Comparison of ENCODE assay signal across 26 mouse cellular contexts in the genomic region with DNA sequence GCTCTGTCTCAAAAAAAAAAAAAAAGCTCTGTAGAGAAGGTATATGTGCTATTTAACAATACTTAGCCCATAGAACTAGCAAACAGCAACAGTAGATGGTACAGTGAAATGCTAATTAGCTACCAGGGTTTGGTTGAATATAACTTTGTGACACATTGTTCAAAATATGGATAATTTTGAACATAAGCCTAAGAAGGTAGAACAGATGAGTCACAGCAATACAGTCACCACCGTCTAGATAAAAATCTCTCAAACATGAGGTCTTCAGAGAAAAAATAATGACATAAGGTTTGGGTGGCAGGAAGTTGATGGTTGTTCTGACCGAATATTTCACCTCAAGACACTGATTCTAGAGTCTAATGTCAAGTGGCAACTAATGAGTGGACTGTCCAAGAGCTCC.
"Had no signal": no experiment of that assay in that cellular context is flagged by ENCODE, and none has a peak within 500 bp of the region (broad histone marks: within the 10 kb centered on the region; RNA-seq: fewer than 3 reads in every experiment).

No protein-coding gene starts in this region.

- ATAC-seq: hindbrain, embryonic 16.5 days; intestine, embryonic 16.5 days; liver, embryonic 12.5 days had no signal

- DNase-seq: gastrocnemius, adult 2 months; gastrocnemius, postnatal 10 days; gastrocnemius, postnatal 25 days; heart, adult 2 months; heart, postnatal 4 days; kidney, adult 11 months; kidney, adult 2 months; kidney, adult 9 months; kidney, postnatal 14 days; kidney, postnatal 36 days; layer of hippocampus, adult 9-11 months; layer of hippocampus, postnatal 36 days; left cerebral cortex, postnatal 4 days had no signal

- H3K4me3 ChIP-seq: gastrocnemius, adult 2 months; heart, adult 2 months; heart, embryonic 13.5 days; heart, embryonic 15.5 days; hindbrain, embryonic 10.5 days; hindbrain, embryonic 12.5 days; kidney, embryonic 15.5 days; limb, embryonic 13.5 days; limb, embryonic 15.5 days; liver, embryonic 12.5 days had no signal

- H3K27ac ChIP-seq: gastrocnemius, adult 2 months; heart, adult 2 months; heart, embryonic 13.5 days; heart, embryonic 15.5 days; hindbrain, embryonic 10.5 days; hindbrain, embryonic 12.5 days; hindbrain, embryonic 14.5 days; kidney, embryonic 15.5 days; kidney, postnatal 0 days; limb, embryonic 13.5 days; limb, embryonic 15.5 days; liver, embryonic 12.5 days; liver, embryonic 14.5 days had no signal

- H3K4me1 ChIP-seq: hindbrain, embryonic 10.5 days; hindbrain, embryonic 12.5 days; kidney, embryonic 15.5 days; limb, embryonic 13.5 days; liver, embryonic 12.5 days had no signal
